9 mouse cellular contexts compared by ENCODE assay signal in genomic region chr8:70631436-70631835, GRCm38 (mm10). TPM values are rescaled to one million over a fixed set of nuclear protein-coding genes. Genes with fewer than 3 reads are reported as not detected.
DNase-seq lines count a peak whose midpoint lies in the region; ATAC-seq and TF ChIP-seq lines count a peak whose summit lies in the region.
"Had no signal": no experiment of that assay in that cellular context is flagged by ENCODE, and none has a peak within 500 bp of the region (broad histone marks: within the 10 kb centered on the region; RNA-seq: fewer than 3 reads in every experiment).

No protein-coding gene starts in this region.

- H3K27ac ChIP-seq in neural tube, embryonic 12.5 days = no peak overlapping the region
- peak overlapping the region; percentile 21; the same call in 1 of the 2 replicates for H3K27ac ChIP-seq in heart, embryonic 16.5 days (ENCODE audit: low read length)
- no peak overlapping the region for H3K27ac ChIP-seq in cerebellum, adult 2 months (ENCODE audit: insufficient read depth, low read length)
- H3K27ac ChIP-seq: limb, embryonic 15.5 days had no signal

- H3K36me3 ChIP-seq in neural tube, embryonic 12.5 days = no peaks in the 10 kb centered on the region
- no peaks in the 10 kb centered on the region for H3K36me3 ChIP-seq in heart, embryonic 16.5 days (ENCODE audit: control insufficient read depth, insufficient read depth)
- H3K36me3 ChIP-seq: limb, embryonic 15.5 days had no signal

- H3K27me3 ChIP-seq in neural tube, embryonic 12.5 days (replicated peaks) = peaks cover 7% of the 10 kb centered on the region; the same call in 1 of the 2 replicates
- no peaks in the 10 kb centered on the region for H3K27me3 ChIP-seq in heart, embryonic 16.5 days (ENCODE audit: control insufficient read depth, insufficient read depth, low read length)
- no peaks in the 10 kb centered on the region for H3K27me3 ChIP-seq in cerebellum, adult 2 months (ENCODE audit: control insufficient read depth, insufficient read depth, low read length)

- 0 out of 2 replicates have a peak overlapping the region, but pooled peaks have one; percentile 10 for H3K9ac ChIP-seq in neural tube, embryonic 12.5 days
- peak overlapping the region; percentile 38 for H3K9ac ChIP-seq in heart, embryonic 16.5 days (ENCODE audit: low read length)
- H3K9ac ChIP-seq: limb, embryonic 15.5 days had no signal

- TF ChIP-seq POLR2A in cerebellum, adult 2 months (IDR thresholded peaks at IDR 0.05; ENCODE audit: borderline replicate concordance, insufficient read depth, low read length) = no peak

- 0 out of 2 replicates have a peak overlapping the region, but pooled peaks have one; percentile 15 for H3K4me2 ChIP-seq in neural tube, embryonic 12.5 days (replicated peaks)
- H3K4me2 ChIP-seq in heart, embryonic 16.5 days (ENCODE audit: low read depth, low read length) = peak overlapping the region; percentile 39

- no peak for TF ChIP-seq CTCF in cerebellum, adult 2 months (IDR thresholded peaks at IDR 0.05; ENCODE audit: borderline replicate concordance, insufficient read depth, low read depth, low read length)

- no peak for DNase-seq in neural tube, embryonic 10.5 days (ENCODE audit: extremely low spot score, low spot score)
- peak; percentile 63 for DNase-seq in liver
- peak; percentile 71 for DNase-seq in yolk sac, embryonic 10.5 days (ENCODE audit: low spot score)
- DNase-seq in urinary bladder, postnatal 14 days (ENCODE audit: low spot score) = no peak
- no peak for DNase-seq in cerebellum, adult 2 months
- DNase-seq in layer of hippocampus, adult 8-10 months (ENCODE audit: low spot score in 2 of 2) = no peak

- H3K9me3 ChIP-seq in neural tube, embryonic 12.5 days = no peaks in the 10 kb centered on the region
- no peaks in the 10 kb centered on the region for H3K9me3 ChIP-seq in heart, embryonic 16.5 days (replicated peaks; ENCODE audit: control insufficient read depth, low read length)
- H3K9me3 ChIP-seq: limb, embryonic 15.5 days had no signal

- 23% methylated on average over 24 of the region's 24 CpGs for WGBS in neural tube, embryonic 12.5 days
- WGBS in heart, embryonic 16.5 days = 14% methylated on average over 24 of the region's 24 CpGs
- WGBS in cerebellum, adult 2 months = 5% methylated on average over 23 of the region's 24 CpGs

- no peak for ATAC-seq in neural tube, embryonic 12.5 days (ENCODE audit: low FRiP score, low read depth)
- peak; percentile 7; the same call in 1 of the 2 replicates for ATAC-seq in heart, embryonic 16.5 days (replicated peaks; ENCODE audit: extremely low read depth, insufficient read depth, low FRiP score)

- peaks cover 15% of the 10 kb centered on the region; the same call in 1 of the 2 replicates for H3K4me1 ChIP-seq in neural tube, embryonic 12.5 days
- peaks cover 30% of the 10 kb centered on the region for H3K4me1 ChIP-seq in heart, embryonic 16.5 days (ENCODE audit: control insufficient read depth, insufficient read depth, low read length)
- H3K4me1 ChIP-seq in cerebellum, adult 2 months (ENCODE audit: control insufficient read depth, insufficient read depth, low read length) = no peaks in the 10 kb centered on the region

- no peak overlapping the region for H3K4me3 ChIP-seq in neural tube, embryonic 12.5 days
- H3K4me3 ChIP-seq in heart, embryonic 16.5 days (ENCODE audit: low read length) = peak overlapping the region; percentile 6; the same call in 1 of the 2 replicates
- no peak overlapping the region for H3K4me3 ChIP-seq in cerebellum, adult 2 months (replicated peaks; ENCODE audit: insufficient read depth, low read depth, low read length)
- H3K4me3 ChIP-seq: limb, embryonic 15.5 days had no signal

RNA-seq across cellular contexts. Expression of gene Gdf15, which starts 0.8 kb away (rescaled TPM):
- 0.14 TPM in 1 of 2 replicates, not detected in the other for polyA plus RNA-seq in neural tube, embryonic 12.5 days (2016; fragmentation: Nextera tagmentation; extraction: Ambion mirVana)
- 1.2 and 1.6 TPM in 2 replicates for polyA plus RNA-seq in heart, embryonic 16.5 days (2015; fragmentation: Nextera tagmentation; extraction: Ambion mirVana)
- 0.28 and 0.51 TPM in 2 replicates for polyA plus RNA-seq in cerebellum, adult 2 months (2012; rRNA removed)
- not detected for total RNA-seq in layer of hippocampus, adult 8-10 months (2022)

RNA-seq across cellular contexts. Expression of gene Lrrc25, which starts 15.5 kb away (rescaled TPM):
- polyA plus RNA-seq in neural tube, embryonic 12.5 days (2016; fragmentation: Nextera tagmentation; extraction: Ambion mirVana) = 0.68 and 1.3 TPM in 2 replicates
- 1.8 and 2.3 TPM in 2 replicates for polyA plus RNA-seq in heart, embryonic 16.5 days (2015; fragmentation: Nextera tagmentation; extraction: Ambion mirVana)
- 0.30 and 0.33 TPM in 2 replicates for polyA plus RNA-seq in cerebellum, adult 2 months (2012; rRNA removed)
- 1 to 10 TPM in 2 of 4 experiments, under 1 TPM in 2; 0.24 to 1.6 (median 1.1) TPM for total RNA-seq in layer of hippocampus, adult 8-10 months (2022)

RNA-seq across cellular contexts. Expression of gene Ssbp4, which starts 22.8 kb away (rescaled TPM):
- 139 and 144 TPM in 2 replicates for polyA plus RNA-seq in neural tube, embryonic 12.5 days (2016; fragmentation: Nextera tagmentation; extraction: Ambion mirVana)
- 68.4 and 69.5 TPM in 2 replicates for polyA plus RNA-seq in heart, embryonic 16.5 days (2015; fragmentation: Nextera tagmentation; extraction: Ambion mirVana)
- 172 and 181 TPM in 2 replicates for polyA plus RNA-seq in cerebellum, adult 2 months (2012; rRNA removed)
- 100 to 1,000 TPM; 196 to 262 (median 224) TPM for total RNA-seq in layer of hippocampus, adult 8-10 months (2022)

RNA-seq across cellular contexts. Expression of gene Pgpep1, which starts 28.8 kb away (rescaled TPM):
- 181 and 188 TPM in 2 replicates for polyA plus RNA-seq in neural tube, embryonic 12.5 days (2016; fragmentation: Nextera tagmentation; extraction: Ambion mirVana)
- 35.5 and 36.7 TPM in 2 replicates for polyA plus RNA-seq in heart, embryonic 16.5 days (2015; fragmentation: Nextera tagmentation; extraction: Ambion mirVana)
- polyA plus RNA-seq in cerebellum, adult 2 months (2012; rRNA removed) = 28.3 and 32.5 TPM in 2 replicates
- total RNA-seq in layer of hippocampus, adult 8-10 months (2022) = 10 to 100 TPM; 19.8 to 34.7 (median 23.3) TPM

RNA-seq across cellular contexts. Expression of gene Isyna1, which starts 37.3 kb away (rescaled TPM):
- 116 TPM in 2 replicates for polyA plus RNA-seq in neural tube, embryonic 12.5 days (2016; fragmentation: Nextera tagmentation; extraction: Ambion mirVana)
- 111 and 117 TPM in 2 replicates for polyA plus RNA-seq in heart, embryonic 16.5 days (2015; fragmentation: Nextera tagmentation; extraction: Ambion mirVana)
- 55.3 and 61.4 TPM in 2 replicates for polyA plus RNA-seq in cerebellum, adult 2 months (2012; rRNA removed)
- total RNA-seq in layer of hippocampus, adult 8-10 months (2022) = 10 to 100 TPM; 42.8 to 55.9 (median 51.8) TPM

Comparison
In these comparisons a context has a peak if more than half of its experiments do, and no peak if none do; other contexts are left out.
1. DNase-seq: peak in liver (single experiment) and yolk sac, embryonic 10.5 days (single experiment); none in neural tube, embryonic 10.5 days (single experiment), urinary bladder, postnatal 14 days (single experiment), cerebellum, adult 2 months (0 of 2) and layer of hippocampus, adult 8-10 months (0 of 2).